Mouse (Mus musculus) brain, embryonic 14.5 days (tissue): Measurements from ENCODE around the gene Hbp1.

Source experiments
- CTCF ChIP-seq: fragments of 200-500 bp; IDR thresholded peaks from 2 replicates; pipeline ENCODE4 v1.5.1; 2012; ENCODE audit warnings: inconsistent platforms, mild to moderate bottlenecking, moderate library complexity, borderline replicate concordance; ENCODE audit not compliant: insufficient read depth, insufficient read length; ENCODE audit errors: extremely low read depth
- POLR2A ChIP-seq: fragments of 200-500 bp; IDR thresholded peaks from 2 replicates; pipeline ENCODE4 v1.6.1; 2012; ENCODE audit warnings: mild to moderate bottlenecking, inconsistent platforms, borderline replicate concordance; ENCODE audit not compliant: poor library complexity, insufficient read depth, insufficient read length, severe bottlenecking; ENCODE audit errors: extremely low read depth

DNA sequence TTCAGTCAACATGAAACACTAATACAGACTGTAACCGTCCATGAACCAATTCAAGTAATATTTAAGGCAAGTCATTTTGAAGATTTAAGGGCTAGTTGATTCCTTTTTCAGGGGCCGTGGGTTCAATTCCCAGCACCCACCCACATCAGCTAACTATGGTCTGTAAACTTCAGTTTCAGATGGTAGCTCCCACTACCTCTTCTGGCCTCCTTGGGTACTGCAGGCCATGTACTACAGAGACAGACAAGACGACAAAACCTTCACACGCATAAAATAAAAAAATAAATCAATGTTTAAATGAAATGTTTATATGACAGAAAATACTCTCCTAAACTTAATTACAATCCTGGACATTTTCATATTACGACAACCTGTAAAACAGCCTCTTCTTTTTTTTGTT lies 2.9 kb downstream of the Hbp1 start:
- TF ChIP-seq CTCF (peak; percentile 38; the same call in 1 of the 2 replicates), POLR2A (no peak)
